Comparison of ENCODE assay signal across 18 mouse cellular contexts in the genomic region with DNA sequence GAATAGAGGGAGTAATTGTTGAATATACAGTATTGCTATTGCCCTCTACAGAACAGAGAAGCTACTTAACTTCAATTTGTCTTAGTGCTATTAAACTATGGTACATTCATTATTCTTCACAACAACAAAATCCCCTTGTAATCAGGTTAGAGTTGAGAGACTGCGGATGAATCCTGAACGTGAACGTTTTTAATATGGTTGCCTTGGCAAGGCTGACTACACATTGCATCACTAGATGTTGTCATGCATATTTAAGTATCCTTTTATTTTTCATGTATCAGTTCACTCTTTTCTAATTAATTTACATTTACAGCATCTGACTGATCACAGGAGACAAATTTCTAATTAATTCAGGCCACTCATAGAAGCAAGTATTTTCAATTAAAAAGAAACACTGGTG.
A peak's percentile ranks its signal among the peaks of the same experiment; 100 is the strongest.
DNase-seq lines count a peak whose midpoint lies in the region; ATAC-seq and TF ChIP-seq lines count a peak whose summit lies in the region.
"Had no signal": no experiment of that assay in that cellular context is flagged by ENCODE, and none has a peak within 500 bp of the region (broad histone marks: within the 10 kb centered on the region; RNA-seq: fewer than 3 reads in every experiment).

No protein-coding gene starts in this region.

- H3K4me3 ChIP-seq in hindbrain, embryonic 14.5 days (replicated peaks; ENCODE audit: low read length), result no peak overlapping the region
- no peak overlapping the region for H3K4me3 ChIP-seq in hindbrain, embryonic 11.5 days (ENCODE audit: low read depth, low read length)
- H3K4me3 ChIP-seq in midbrain, postnatal 0 days (ENCODE audit: low read depth, low read length), result no peak overlapping the region
- H3K4me3 ChIP-seq in midbrain, embryonic 11.5 days (ENCODE audit: low read depth, low read length), result no peak overlapping the region
- H3K4me3 ChIP-seq in forebrain, embryonic 15.5 days, result no peak overlapping the region
- H3K4me3 ChIP-seq: embryonic facial prominence, embryonic 12.5 days; heart, embryonic 13.5 days; intestine, embryonic 15.5 days had no signal

- H3K9ac ChIP-seq in hindbrain, embryonic 14.5 days, result no peak overlapping the region
- H3K9ac ChIP-seq in hindbrain, embryonic 11.5 days (ENCODE audit: low read depth, low read length), result no peak overlapping the region
- H3K9ac ChIP-seq in midbrain, postnatal 0 days (replicated peaks; ENCODE audit: low read length, poor library complexity, severe bottlenecking), result no peak overlapping the region
- H3K9ac ChIP-seq in midbrain, embryonic 11.5 days (ENCODE audit: low read length), result no peak overlapping the region
- H3K9ac ChIP-seq in forebrain, embryonic 15.5 days (replicated peaks), result no peak overlapping the region
- H3K9ac ChIP-seq: embryonic facial prominence, embryonic 12.5 days; heart, embryonic 13.5 days; intestine, embryonic 15.5 days had no signal

- H3K4me1 ChIP-seq in hindbrain, embryonic 14.5 days (replicated peaks; ENCODE audit: control insufficient read depth, insufficient read depth, low read length), result no peaks in the 10 kb centered on the region
- H3K4me1 ChIP-seq in hindbrain, embryonic 11.5 days (replicated peaks; ENCODE audit: control insufficient read depth, insufficient read depth, low read length), result no peaks in the 10 kb centered on the region
- no peaks in the 10 kb centered on the region for H3K4me1 ChIP-seq in midbrain, postnatal 0 days (ENCODE audit: insufficient read depth, low read length)
- H3K4me1 ChIP-seq in midbrain, embryonic 11.5 days (ENCODE audit: control insufficient read depth, insufficient read depth, low read length), result no peaks in the 10 kb centered on the region
- H3K4me1 ChIP-seq in forebrain, embryonic 15.5 days, result no peaks in the 10 kb centered on the region
- H3K4me1 ChIP-seq: embryonic facial prominence, embryonic 12.5 days; heart, embryonic 13.5 days; intestine, embryonic 15.5 days had no signal

- H3K27ac ChIP-seq in hindbrain, embryonic 14.5 days, result no peak overlapping the region
- H3K27ac ChIP-seq in hindbrain, embryonic 11.5 days (ENCODE audit: low read depth, low read length), result no peak overlapping the region
- H3K27ac ChIP-seq in midbrain, postnatal 0 days (ENCODE audit: low read depth, low read length), result no peak overlapping the region
- H3K27ac ChIP-seq in midbrain, embryonic 11.5 days (ENCODE audit: low read depth, low read length), result no peak overlapping the region
- H3K27ac ChIP-seq in forebrain, embryonic 15.5 days (replicated peaks), result no peak overlapping the region
- H3K27ac ChIP-seq: embryonic facial prominence, embryonic 12.5 days; heart, embryonic 13.5 days; intestine, embryonic 15.5 days had no signal

- no peaks in the 10 kb centered on the region for H3K9me3 ChIP-seq in hindbrain, embryonic 14.5 days (ENCODE audit: control insufficient read depth, low read length)
- no peaks in the 10 kb centered on the region for H3K9me3 ChIP-seq in hindbrain, embryonic 11.5 days (ENCODE audit: control insufficient read depth, low read length)
- no peaks in the 10 kb centered on the region for H3K9me3 ChIP-seq in midbrain, postnatal 0 days (ENCODE audit: low read length)
- H3K9me3 ChIP-seq in midbrain, embryonic 11.5 days (ENCODE audit: control insufficient read depth, low read length), result no peaks in the 10 kb centered on the region
- no peaks in the 10 kb centered on the region for H3K9me3 ChIP-seq in forebrain, embryonic 15.5 days
- H3K9me3 ChIP-seq: embryonic facial prominence, embryonic 12.5 days; heart, embryonic 13.5 days; intestine, embryonic 15.5 days had no signal

- H3K36me3 ChIP-seq in hindbrain, embryonic 14.5 days (replicated peaks; ENCODE audit: control insufficient read depth, insufficient read depth), result no peaks in the 10 kb centered on the region
- H3K36me3 ChIP-seq in hindbrain, embryonic 11.5 days (ENCODE audit: control insufficient read depth, insufficient read depth, low read length), result no peaks in the 10 kb centered on the region
- no peaks in the 10 kb centered on the region for H3K36me3 ChIP-seq in midbrain, postnatal 0 days (ENCODE audit: insufficient read depth, low read length)
- H3K36me3 ChIP-seq in midbrain, embryonic 11.5 days (ENCODE audit: control insufficient read depth, insufficient read depth, low read length), result no peaks in the 10 kb centered on the region
- H3K36me3 ChIP-seq in forebrain, embryonic 15.5 days, result no peaks in the 10 kb centered on the region
- H3K36me3 ChIP-seq: embryonic facial prominence, embryonic 12.5 days; heart, embryonic 13.5 days; intestine, embryonic 15.5 days had no signal

- H3K4me2 ChIP-seq in hindbrain, embryonic 14.5 days (replicated peaks), result no peak overlapping the region
- H3K4me2 ChIP-seq in hindbrain, embryonic 11.5 days (replicated peaks; ENCODE audit: low read depth, low read length), result no peak overlapping the region
- no peak overlapping the region for H3K4me2 ChIP-seq in midbrain, postnatal 0 days (ENCODE audit: low read depth, low read length, poor library complexity, severe bottlenecking)
- H3K4me2 ChIP-seq in midbrain, embryonic 11.5 days, result no peak overlapping the region
- no peak overlapping the region for H3K4me2 ChIP-seq in forebrain, embryonic 15.5 days (replicated peaks)
- H3K4me2 ChIP-seq: embryonic facial prominence, embryonic 12.5 days; heart, embryonic 13.5 days; intestine, embryonic 15.5 days had no signal

- no peak for DNase-seq in hindbrain, embryonic 14.5 days (ENCODE audit: low spot score)
- DNase-seq in hindbrain, embryonic 11.5 days (ENCODE audit: low spot score), result no peak
- DNase-seq in midbrain, postnatal 0 days (ENCODE audit: low spot score), result peak; percentile 37
- DNase-seq in midbrain, embryonic 11.5 days (ENCODE audit: low spot score, missing footprints), result no peak
- no peak for DNase-seq in layer of hippocampus, postnatal 36 days
- DNase-seq: adrenal gland, adult 8-10 months; adrenal gland, postnatal 36 days; cerebellum, adult 11-12 months; cerebellum, adult 9-10 months; cerebellum, postnatal 25 days; gastrocnemius, postnatal 36 days; heart, adult 11 months; heart, postnatal 4 days; kidney, adult 18-20 months had no signal

- WGBS in hindbrain, embryonic 14.5 days, result 51% methylated on average over 3 of the region's 3 CpGs
- 91% methylated on average over 3 of the region's 3 CpGs for WGBS in hindbrain, embryonic 11.5 days
- 45% methylated on average over 3 of the region's 3 CpGs for WGBS in midbrain, postnatal 0 days
- WGBS in midbrain, embryonic 11.5 days, result 89% methylated on average over 3 of the region's 3 CpGs
- WGBS in forebrain, embryonic 15.5 days, result 36% methylated on average over 3 of the region's 3 CpGs

- H3K27me3 ChIP-seq in hindbrain, embryonic 14.5 days (ENCODE audit: control insufficient read depth, insufficient read depth, low read length), result no peaks in the 10 kb centered on the region
- no peaks in the 10 kb centered on the region for H3K27me3 ChIP-seq in hindbrain, embryonic 11.5 days (ENCODE audit: control insufficient read depth, insufficient read depth, low read length)
- no peaks in the 10 kb centered on the region for H3K27me3 ChIP-seq in midbrain, postnatal 0 days (ENCODE audit: insufficient read depth, low read length)
- no peaks in the 10 kb centered on the region for H3K27me3 ChIP-seq in midbrain, embryonic 11.5 days (ENCODE audit: control insufficient read depth, insufficient read depth, low read length)
- H3K27me3 ChIP-seq in forebrain, embryonic 15.5 days, result no peaks in the 10 kb centered on the region
- H3K27me3 ChIP-seq: embryonic facial prominence, embryonic 12.5 days; heart, embryonic 13.5 days; intestine, embryonic 15.5 days had no signal

- TF ChIP-seq CTCF in midbrain, postnatal 0 days (IDR thresholded peaks at IDR 0.05), result no peak

- 0 out of 2 replicates have a peak, but pooled peaks have one; percentile 40 for ATAC-seq in hindbrain, embryonic 14.5 days (ENCODE audit: low FRiP score)
- ATAC-seq in hindbrain, embryonic 11.5 days (ENCODE audit: low FRiP score), result no peak
- peak; percentile 54; the same call in 1 of the 2 replicates for ATAC-seq in midbrain, postnatal 0 days (ENCODE audit: low FRiP score)
- no peak for ATAC-seq in midbrain, embryonic 11.5 days (ENCODE audit: low FRiP score)
- ATAC-seq in forebrain, embryonic 15.5 days (replicated peaks), result 0 out of 2 replicates have a peak, but pooled peaks have one; percentile 48
- ATAC-seq: intestine, embryonic 15.5 days had no signal

Comparison
In these comparisons a context has a peak if more than half of its experiments do, and no peak if none do; other contexts are left out.
1. ATAC-seq: peak in hindbrain, embryonic 14.5 days (single experiment), midbrain, postnatal 0 days (single experiment) and forebrain, embryonic 15.5 days (single experiment); none in hindbrain, embryonic 11.5 days (single experiment) and midbrain, embryonic 11.5 days (single experiment).